Mouse (Mus musculus): Measurements from ENCODE around the gene Katnb1. TPM values are rescaled to one million over a fixed set of nuclear protein-coding genes. Genes with fewer than 3 reads are reported as not detected.

The Katnb1 gene
- polyA plus RNA-seq, 1 experiment from 2014 or later = 35.6 TPM

- Histone ChIP-seq H3K4me1 (no peaks in the 10 kb centered on the region), H3K27me3 (no peaks in the 10 kb centered on the region), H3K27ac (no peak overlapping the region), H3K4me3 (replicated peaks) (no peak overlapping the region), H3K9ac (no peak overlapping the region), H3K4me2 (no peak overlapping the region), H3K9me3 (no peaks in the 10 kb centered on the region), H3K36me3 (replicated peaks) (peaks cover 62% of the 10 kb centered on the region)
- WGBS = 25% methylated on average over 5 of the region's 5 CpGs
- ATAC-seq (ENCODE audit: low FRiP score) = 0 out of 2 replicates have a peak, but pooled peaks have one; percentile 24
Measured at GRCm38 (mm10) chr8:95099009-95099408, 18.0 kb downstream of the Katnb1 start.

- ATAC-seq (ENCODE audit: low FRiP score) = no peak
- H3K36me3 ChIP-seq (replicated peaks) = peaks cover 32% of the 10 kb centered on the region
- 77% methylated on average over 4 of the region's 4 CpGs for WGBS
Measured at GRCm38 (mm10) chr8:95101972-95102371, 21.0 kb downstream of the Katnb1 start.

GRCm38 (mm10) chr8:95107306-95107705 is 26.3 kb downstream of the Katnb1 start:
- Histone ChIP-seq H3K9me3 (no peaks in the 10 kb centered on the region), H3K9ac (no peak overlapping the region), H3K27me3 (no peaks in the 10 kb centered on the region), H3K4me2 (no peak overlapping the region), H3K4me1 (no peaks in the 10 kb centered on the region), H3K36me3 (replicated peaks) (0 out of 2 replicates have a peak, but pooled peaks cover 5% of the 10 kb centered on the region), H3K4me3 (replicated peaks) (no peak overlapping the region), H3K27ac (no peak overlapping the region)
- ATAC-seq (ENCODE audit: low FRiP score) = no peak
- WGBS = 83% methylated on average over 13 of the region's 13 CpGs

More at GRCm38 (mm10) chr8:95101972-95102371, 21.0 kb downstream of the Katnb1 start:
- no peak overlapping the region for H3K4me3 ChIP-seq (replicated peaks)
- H3K9ac ChIP-seq = no peak overlapping the region
- H3K27me3 ChIP-seq = no peaks in the 10 kb centered on the region
- no peaks in the 10 kb centered on the region for H3K9me3 ChIP-seq
- no peak overlapping the region for H3K27ac ChIP-seq
- H3K4me1 ChIP-seq = no peaks in the 10 kb centered on the region
- H3K4me2 ChIP-seq = no peak overlapping the region

GRCm38 (mm10) chr8:95112594-95112993 is 31.6 kb downstream of the Katnb1 start:
- Histone ChIP-seq H3K9ac (no peak overlapping the region), H3K9me3 (no peaks in the 10 kb centered on the region), H3K4me2 (no peak overlapping the region), H3K4me3 (replicated peaks) (no peak overlapping the region), H3K4me1 (no peaks in the 10 kb centered on the region), H3K27ac (no peak overlapping the region), H3K36me3 (replicated peaks) (0 out of 2 replicates have a peak, but pooled peaks cover 5% of the 10 kb centered on the region), H3K27me3 (no peaks in the 10 kb centered on the region)
- ATAC-seq (ENCODE audit: low FRiP score) = no peak
- 89% methylated on average over 3 of the region's 3 CpGs for WGBS

GRCm38 (mm10) chr8:95113108-95113507 is 32.1 kb downstream of the Katnb1 start:
- Histone ChIP-seq H3K27ac (no peak overlapping the region), H3K4me3 (replicated peaks) (no peak overlapping the region), H3K36me3 (replicated peaks) (0 out of 2 replicates have a peak, but pooled peaks cover 2% of the 10 kb centered on the region), H3K4me2 (no peak overlapping the region), H3K9ac (no peak overlapping the region), H3K27me3 (no peaks in the 10 kb centered on the region), H3K9me3 (no peaks in the 10 kb centered on the region), H3K4me1 (no peaks in the 10 kb centered on the region)
- WGBS = 79% methylated on average over 4 of the region's 4 CpGs
- ATAC-seq (ENCODE audit: low FRiP score) = no peak

GRCm38 (mm10) chr8:95113750-95114149 is 32.8 kb downstream of the Katnb1 start:
- Histone ChIP-seq H3K27me3 (no peaks in the 10 kb centered on the region), H3K4me2 (no peak overlapping the region), H3K9ac (no peak overlapping the region), H3K9me3 (no peaks in the 10 kb centered on the region), H3K27ac (no peak overlapping the region), H3K4me1 (no peaks in the 10 kb centered on the region), H3K36me3 (replicated peaks) (no peaks in the 10 kb centered on the region), H3K4me3 (replicated peaks) (no peak overlapping the region)
- peak; percentile 61; the same call in 1 of the 2 replicates for ATAC-seq (ENCODE audit: low FRiP score)
- WGBS = 83% methylated on average over 3 of the region's 3 CpGs

- Histone ChIP-seq H3K4me3 (replicated peaks) (no peak overlapping the region), H3K27me3 (peaks cover 5% of the 10 kb centered on the region; the same call in 1 of the 2 replicates), H3K27ac (no peak overlapping the region), H3K9ac (no peak overlapping the region), H3K4me1 (peaks cover 5% of the 10 kb centered on the region), H3K36me3 (replicated peaks) (no peaks in the 10 kb centered on the region), H3K4me2 (no peak overlapping the region), H3K9me3 (no peaks in the 10 kb centered on the region)
- WGBS = 91% methylated on average over 5 of the region's 5 CpGs
- no peak for ATAC-seq (ENCODE audit: low FRiP score)
Measured at GRCm38 (mm10) chr8:95123455-95123854, 42.5 kb downstream of the Katnb1 start.

- Histone ChIP-seq H3K4me3 (replicated peaks) (no peak overlapping the region), H3K27ac (no peak overlapping the region), H3K36me3 (replicated peaks) (no peaks in the 10 kb centered on the region), H3K9ac (no peak overlapping the region), H3K9me3 (no peaks in the 10 kb centered on the region), H3K27me3 (peaks cover 5% of the 10 kb centered on the region), H3K4me2 (no peak overlapping the region), H3K4me1 (peaks cover 5% of the 10 kb centered on the region)
- no peak for ATAC-seq (ENCODE audit: low FRiP score)
- 88% methylated on average over 11 of the region's 11 CpGs for WGBS
Measured at GRCm38 (mm10) chr8:95126497-95126896, 45.5 kb downstream of the Katnb1 start.

GRCm38 (mm10) chr8:95127658-95128057 is 46.7 kb downstream of the Katnb1 start:
- H3K4me1 ChIP-seq = no peaks in the 10 kb centered on the region
- ATAC-seq (ENCODE audit: low FRiP score) = no peak
- no peak overlapping the region for H3K9ac ChIP-seq
- H3K27me3 ChIP-seq = peaks cover 5% of the 10 kb centered on the region
- no peak overlapping the region for H3K27ac ChIP-seq
- no peaks in the 10 kb centered on the region for H3K9me3 ChIP-seq
- no peaks in the 10 kb centered on the region for H3K36me3 ChIP-seq (replicated peaks)
- 78% methylated on average over 9 of the region's 9 CpGs for WGBS
- H3K4me3 ChIP-seq (replicated peaks) = no peak overlapping the region
- no peak overlapping the region for H3K4me2 ChIP-seq

GRCm38 (mm10) chr8:95128750-95129260 is 47.8 kb downstream of the Katnb1 start:
- no peaks in the 10 kb centered on the region for H3K4me1 ChIP-seq
- H3K36me3 ChIP-seq (replicated peaks) = no peaks in the 10 kb centered on the region
- H3K4me3 ChIP-seq (replicated peaks) = no peak overlapping the region
- no peaks in the 10 kb centered on the region for H3K9me3 ChIP-seq
- H3K4me2 ChIP-seq = no peak overlapping the region
- no peak overlapping the region for H3K9ac ChIP-seq
- H3K27ac ChIP-seq = no peak overlapping the region
- ATAC-seq (ENCODE audit: low FRiP score) = no peak
- H3K27me3 ChIP-seq = peaks cover 7% of the 10 kb centered on the region
- WGBS = 86% methylated on average over 11 of the region's 11 CpGs

- Histone ChIP-seq H3K4me3 (replicated peaks) (no peak overlapping the region), H3K4me1 (no peaks in the 10 kb centered on the region), H3K27ac (no peak overlapping the region), H3K9me3 (no peaks in the 10 kb centered on the region), H3K4me2 (no peak overlapping the region), H3K36me3 (replicated peaks) (no peaks in the 10 kb centered on the region), H3K27me3 (peaks cover 7% of the 10 kb centered on the region), H3K9ac (no peak overlapping the region)
- 69% methylated on average over 15 of the region's 15 CpGs for whole genome bisulfite sequencing
- no peak for ATAC-seq (ENCODE audit: low FRiP score)
Measured at GRCm38 (mm10) chr8:95130966-95131537, 50.1 kb downstream of the Katnb1 start.

GRCm38 (mm10) chr8:95131983-95132382 is 51.0 kb downstream of the Katnb1 start:
- Histone ChIP-seq H3K4me2 (no peak overlapping the region), H3K4me1 (peaks cover 1% of the 10 kb centered on the region; the same call in 1 of the 2 replicates), H3K36me3 (replicated peaks) (no peaks in the 10 kb centered on the region), H3K9me3 (no peaks in the 10 kb centered on the region), H3K9ac (no peak overlapping the region), H3K4me3 (replicated peaks) (no peak overlapping the region), H3K27ac (no peak overlapping the region), H3K27me3 (peaks cover 16% of the 10 kb centered on the region)
- 83% methylated on average over 5 of the region's 5 CpGs for WGBS
- ATAC-seq (ENCODE audit: low FRiP score) = no peak

- Histone ChIP-seq H3K27ac (no peak overlapping the region), H3K9ac (no peak overlapping the region), H3K9me3 (no peaks in the 10 kb centered on the region), H3K4me1 (peaks cover 19% of the 10 kb centered on the region), H3K36me3 (replicated peaks) (no peaks in the 10 kb centered on the region), H3K4me2 (no peak overlapping the region), H3K4me3 (replicated peaks) (no peak overlapping the region), H3K27me3 (peaks cover 33% of the 10 kb centered on the region)
- no peak for ATAC-seq (ENCODE audit: low FRiP score)
- 78% methylated on average over 2 of the region's 2 CpGs for WGBS
Measured at GRCm38 (mm10) chr8:95134186-95134585, 53.2 kb downstream of the Katnb1 start.
